Mouse (Mus musculus): Measurements from ENCODE around the gene Cacna1a.
"Not testable (repeated sequence)": the region's sequence is repeated elsewhere in the genome, so short reads cannot be mapped to it uniquely, and the experiment has no call there.

Gene Cacna1a

DNA sequence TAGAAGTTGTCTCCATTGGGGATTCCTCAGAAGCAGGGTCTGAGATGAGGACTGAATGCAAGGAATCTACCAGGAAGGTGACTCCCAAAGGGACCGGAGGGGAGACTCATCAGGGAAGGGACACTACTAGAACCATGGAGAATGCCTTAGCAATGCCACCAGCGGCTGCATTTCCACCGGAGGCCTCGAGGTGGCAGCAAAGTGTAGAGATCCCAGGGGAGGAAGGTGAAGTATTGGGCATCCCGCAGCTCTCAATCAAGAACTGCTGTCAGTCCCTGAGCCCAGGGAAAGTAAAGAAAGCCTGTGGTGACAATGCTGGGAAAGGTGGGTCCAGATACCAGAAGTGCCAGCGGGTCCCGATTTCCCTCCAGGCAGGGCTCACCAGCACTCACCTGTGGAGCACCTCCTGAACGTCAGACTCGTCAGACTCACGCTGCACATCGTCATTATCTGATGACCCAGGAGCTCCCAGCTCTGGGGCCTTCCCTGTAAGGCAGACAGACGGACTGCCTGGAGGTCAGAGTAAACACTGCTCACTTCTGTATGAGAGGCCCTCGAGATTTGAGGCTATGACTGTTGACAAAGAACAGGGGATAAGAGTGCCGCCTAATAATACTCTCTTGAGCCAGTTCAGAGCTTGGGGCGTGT, 203.9 kb downstream of the Cacna1a start:
- peak; percentile 89 for DNase-seq (ENCODE audit: low spot score)

GRCm38 (mm10) chr8:84593143-84593542, 204.9 kb downstream of the Cacna1a start:
- DNase-seq (ENCODE audit: low spot score): no peak

GRCm38 (mm10) chr8:84594099-84594780, 206.0 kb downstream of the Cacna1a start:
- peak; percentile 91 for DNase-seq (ENCODE audit: low spot score)

DNA sequence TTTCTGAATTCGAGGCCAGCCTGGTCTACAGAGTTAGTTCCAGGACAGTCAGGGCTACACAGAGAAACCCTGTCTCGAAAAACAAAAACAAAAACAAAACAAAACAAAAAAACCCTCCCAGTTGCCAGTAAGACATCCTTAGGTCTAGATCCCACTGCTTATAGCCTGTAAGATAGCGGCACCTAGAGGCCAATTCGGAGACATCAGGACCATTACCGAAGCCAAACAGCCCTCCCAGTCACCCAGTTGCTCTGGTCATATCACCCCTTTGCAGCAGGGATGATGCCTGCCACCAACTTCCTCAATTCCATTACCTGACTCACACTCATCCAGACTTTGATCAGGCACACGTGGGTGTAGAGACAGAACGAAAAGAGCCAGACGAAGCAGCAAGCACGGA, 207.4 kb downstream of the Cacna1a start:
- DNase-seq (ENCODE audit: low spot score): peak; percentile 75

DNA sequence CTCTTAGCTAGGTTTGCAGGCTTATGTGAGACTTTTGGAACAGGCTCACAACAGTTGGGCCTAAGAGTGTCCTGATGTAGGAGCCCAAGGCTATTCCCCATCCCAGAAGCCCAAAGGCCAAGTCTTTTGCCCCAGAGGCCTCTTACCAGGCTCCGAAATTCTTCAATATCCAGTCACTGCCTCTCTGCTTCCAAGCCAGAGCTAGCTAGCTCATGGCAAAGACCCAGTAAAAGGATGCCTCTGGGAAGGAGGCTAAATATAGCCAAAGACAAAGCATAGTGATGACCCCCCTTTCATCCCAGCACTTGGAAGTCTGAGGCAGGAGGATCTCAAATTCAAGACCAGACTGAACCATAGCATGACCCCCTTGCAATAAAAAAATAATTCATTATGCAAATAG, 211.2 kb downstream of the Cacna1a start:
- DNase-seq (ENCODE audit: low spot score): no peak

GRCm38 (mm10) chr8:84600311-84600907, 212.2 kb downstream of the Cacna1a start:
- peak; percentile 38 for DNase-seq (ENCODE audit: low spot score)

GRCm38 (mm10) chr8:84601221-84601751, 213.0 kb downstream of the Cacna1a start:
- DNase-seq (ENCODE audit: low spot score): peak; percentile 54

DNA sequence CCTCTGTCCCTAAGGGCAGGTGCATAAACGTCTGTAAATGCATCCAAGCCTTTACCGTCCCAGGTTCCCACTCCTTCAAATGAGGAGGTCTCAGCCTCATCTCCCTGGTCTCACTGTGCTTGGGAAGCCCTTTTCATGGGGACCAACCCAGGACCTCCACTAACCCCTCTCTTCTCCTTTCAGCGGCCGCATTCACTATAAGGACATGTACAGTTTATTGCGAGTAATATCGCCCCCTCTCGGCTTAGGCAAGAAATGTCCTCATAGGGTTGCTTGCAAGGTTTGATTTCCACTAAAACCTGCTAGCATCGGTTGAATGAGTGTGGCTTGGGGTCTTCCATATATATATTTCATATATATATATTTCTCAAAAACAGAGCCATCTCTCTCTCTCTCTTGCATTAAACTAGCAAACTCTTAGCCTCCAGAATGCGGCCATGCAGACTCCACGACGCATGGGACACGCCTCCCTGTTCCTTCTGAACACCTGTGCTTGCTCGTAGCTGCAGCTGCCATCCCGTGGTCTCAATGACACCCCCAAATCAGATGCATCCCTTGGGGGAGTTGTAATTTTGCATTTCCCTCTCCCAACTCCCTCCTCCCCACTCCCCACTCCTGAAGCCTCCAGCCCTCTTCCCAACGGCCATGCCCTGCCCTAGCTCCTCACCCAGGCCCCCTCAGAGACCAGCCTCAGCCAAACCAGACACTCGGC, 226.4 kb downstream of the Cacna1a start:
- DNase-seq (ENCODE audit: low spot score): peak; percentile 86

DNA sequence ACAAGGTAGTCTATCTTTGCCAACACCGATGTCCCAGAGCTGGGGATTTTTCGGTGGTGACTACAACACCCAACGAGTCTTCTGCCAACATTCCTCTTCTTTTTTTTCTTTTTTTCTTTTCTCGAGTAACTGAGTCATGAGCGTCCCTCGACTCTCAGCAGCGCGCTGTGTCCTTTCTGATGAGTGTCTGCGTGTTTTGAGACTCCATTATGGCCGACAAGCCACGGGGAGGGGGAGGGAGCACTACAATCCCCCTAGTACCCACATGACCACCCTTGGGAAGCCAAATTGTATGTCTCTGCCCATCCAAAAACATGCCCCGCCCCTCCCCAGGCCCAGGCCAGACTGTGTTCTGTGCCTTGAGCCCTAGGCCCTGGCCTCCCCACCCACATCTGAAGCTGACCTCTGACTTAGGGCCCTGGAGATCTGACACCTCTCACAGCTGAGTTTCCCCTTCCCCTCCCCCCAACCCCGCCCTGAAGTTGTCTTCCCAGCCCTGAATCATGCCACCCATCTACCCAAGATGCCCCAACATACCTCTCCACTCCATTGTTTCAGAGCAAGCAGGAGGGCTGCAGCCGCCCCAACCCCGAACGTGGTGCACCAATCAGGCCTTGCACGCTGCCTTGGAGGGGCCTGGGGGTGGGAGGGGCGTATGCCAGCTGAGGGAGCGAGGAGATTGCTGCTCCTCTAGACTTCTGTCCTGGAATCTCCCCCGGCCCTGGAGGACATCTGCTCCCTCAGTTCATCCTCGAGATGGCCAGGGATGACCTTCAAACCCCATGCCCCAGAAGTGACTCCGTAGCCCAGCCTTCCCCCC, 227.6 kb downstream of the Cacna1a start:
- peak; percentile 33 for DNase-seq (ENCODE audit: low spot score)

GRCm38 (mm10) chr8:84617005-84617404, 228.8 kb downstream of the Cacna1a start:
- no peak for DNase-seq (ENCODE audit: low spot score)

DNA sequence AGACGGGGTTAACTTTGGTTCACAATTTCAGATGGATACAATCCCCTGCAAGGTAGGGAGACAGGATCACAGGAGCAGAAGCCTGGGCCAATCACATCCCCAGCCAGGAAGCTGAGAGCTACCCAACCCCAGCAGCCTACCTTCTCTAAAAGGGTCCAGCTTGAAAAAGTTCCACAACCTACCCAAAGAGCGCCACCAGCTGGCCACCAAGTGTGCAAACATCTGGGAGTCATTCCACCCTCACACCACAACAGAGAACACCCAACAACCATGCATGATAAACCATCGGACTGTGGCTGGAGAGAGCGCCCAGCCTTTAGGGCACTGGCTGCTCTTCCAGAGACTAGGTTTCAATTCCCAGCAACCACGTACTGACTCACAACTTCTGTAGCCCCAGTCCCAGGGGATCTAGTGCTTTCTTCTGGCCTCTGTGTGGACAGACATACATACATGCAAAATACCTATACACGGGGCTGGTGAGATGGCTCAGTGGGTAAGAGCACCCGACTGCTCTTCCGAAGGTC, 232.9 kb downstream of the Cacna1a start:
- DNase-seq (ENCODE audit: low spot score): no peak

DNA sequence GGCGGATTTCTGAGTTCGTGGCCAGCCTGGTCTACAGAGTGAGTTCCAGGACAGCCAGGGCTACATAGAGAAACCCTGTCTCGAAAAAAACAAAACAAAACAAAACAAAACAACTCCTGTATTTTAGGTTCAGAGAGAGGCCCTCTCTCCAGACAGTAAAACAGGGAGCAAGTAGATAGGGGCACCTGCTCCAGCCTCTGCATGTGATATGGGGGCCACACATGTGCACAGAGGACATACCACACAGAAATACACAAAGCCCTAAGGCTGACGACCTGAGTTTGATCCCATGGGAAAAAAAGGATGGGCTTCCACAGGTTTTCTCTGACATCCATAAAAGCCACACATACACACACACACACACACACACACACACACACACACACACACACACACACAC, 235.2 kb downstream of the Cacna1a start:
- DNase-seq (ENCODE audit: low spot score): not testable (repeated sequence)

DNA sequence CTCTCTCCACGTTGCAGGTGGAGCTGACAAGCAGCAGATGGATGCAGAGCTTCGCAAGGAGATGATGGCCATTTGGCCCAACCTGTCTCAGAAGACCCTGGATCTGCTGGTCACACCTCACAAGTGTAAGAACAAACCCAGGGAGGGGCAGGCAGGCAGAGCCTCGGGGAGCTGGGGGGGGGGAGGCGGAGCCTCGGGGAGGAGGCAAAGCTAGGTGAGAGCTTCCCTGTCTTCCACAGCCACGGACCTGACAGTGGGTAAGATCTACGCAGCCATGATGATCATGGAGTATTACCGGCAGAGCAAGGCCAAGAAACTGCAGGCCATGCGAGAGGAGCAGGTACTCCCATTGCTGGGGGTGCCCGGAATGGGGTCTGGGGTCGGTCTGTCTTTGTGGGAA, 241.3 kb downstream of the Cacna1a start:
- no peak for DNase-seq (ENCODE audit: low spot score)

- no peak for DNase-seq (ENCODE audit: low spot score)
These were observed 241.9 kb downstream of the Cacna1a start for GRCm38 (mm10) chr8:84630145-84630544.

DNA sequence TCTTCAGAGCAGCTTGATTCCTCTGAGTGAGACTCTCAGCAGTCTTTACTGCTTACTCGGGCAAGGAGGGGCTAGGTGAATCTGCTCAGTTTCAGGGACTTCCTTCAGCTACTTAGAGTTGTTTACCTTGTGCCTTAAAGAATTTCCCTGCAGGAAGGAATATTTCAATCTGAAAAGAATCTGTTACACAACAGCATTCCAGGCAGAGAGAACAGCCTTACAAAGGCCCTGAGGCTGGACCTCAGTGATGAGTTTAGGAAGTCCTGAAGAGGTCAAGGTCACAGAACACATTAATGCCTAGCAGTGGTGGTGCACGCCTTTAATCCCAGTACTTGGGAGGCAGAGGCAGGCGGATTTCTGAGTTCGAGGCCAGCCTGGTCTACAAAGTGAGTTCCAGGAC, 243.6 kb downstream of the Cacna1a start:
- no peak for DNase-seq (ENCODE audit: low spot score)

- no peak for DNase-seq (ENCODE audit: low spot score)
These were observed 245.8 kb downstream of the Cacna1a start for GRCm38 (mm10) chr8:84633841-84634584.

GRCm38 (mm10) chr8:84634849-84635304, 246.6 kb downstream of the Cacna1a start:
- peak; percentile 51 for DNase-seq (ENCODE audit: low spot score)

DNA sequence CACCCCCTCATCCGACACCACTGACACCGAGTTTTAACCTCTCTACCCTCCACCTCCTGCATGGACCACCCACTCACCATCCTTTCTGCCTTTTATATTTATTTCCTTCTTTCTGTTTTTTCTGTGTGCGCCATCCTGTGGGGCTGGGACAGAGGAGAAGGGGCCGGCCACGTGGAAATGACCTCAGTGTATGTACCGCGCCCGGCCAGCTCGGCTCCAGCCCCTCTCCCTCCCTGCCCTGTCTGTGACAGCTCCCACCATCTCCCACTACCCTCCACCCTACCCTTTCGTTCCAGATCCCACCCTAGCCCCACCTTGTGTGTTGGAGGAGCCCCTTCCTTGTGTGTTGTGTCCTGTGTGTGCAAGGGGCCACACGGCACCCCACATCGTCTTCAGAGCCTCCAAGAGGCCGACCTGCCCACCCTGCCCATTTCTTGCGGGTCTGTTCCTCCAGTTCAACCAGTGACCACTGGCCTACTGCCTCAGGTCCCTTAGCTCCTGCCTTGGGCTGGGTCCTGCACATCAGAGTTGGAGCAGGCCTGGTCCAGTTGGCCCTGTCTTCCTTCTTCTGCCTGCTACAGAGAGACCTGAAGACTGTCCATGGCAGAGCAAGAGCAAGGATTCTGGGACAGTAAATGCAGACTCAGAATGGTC, 247.3 kb downstream of the Cacna1a start:
- DNase-seq (ENCODE audit: low spot score): no peak

DNA sequence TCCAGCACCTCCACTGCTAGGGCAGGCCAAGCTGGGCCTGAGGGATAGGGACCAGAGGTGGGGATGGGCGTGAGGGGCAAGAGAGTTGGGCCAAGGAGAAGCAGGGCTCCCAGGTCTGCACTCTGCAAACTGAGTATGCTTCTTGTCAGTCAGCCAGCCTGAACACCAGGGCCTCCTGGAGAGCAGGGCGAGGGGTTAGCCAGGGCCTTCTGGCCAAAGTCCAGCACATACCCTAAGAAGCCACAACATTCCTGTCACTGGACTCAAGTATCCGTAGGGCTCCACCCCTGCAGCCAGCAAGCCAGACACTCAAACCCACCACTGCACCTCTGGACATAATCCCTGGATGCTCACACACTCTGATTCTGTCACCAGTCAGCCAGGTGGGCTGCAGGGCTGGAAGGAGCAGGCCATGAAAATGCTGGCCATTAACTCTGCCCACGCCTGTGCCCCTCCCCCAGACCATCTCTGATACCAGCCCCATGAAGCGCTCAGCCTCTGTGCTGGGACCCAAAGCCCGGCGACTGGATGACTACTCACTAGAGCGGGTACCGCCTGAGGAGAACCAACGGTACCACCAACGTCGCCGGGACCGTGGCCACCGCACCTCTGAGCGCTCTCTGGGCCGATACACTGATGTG, 247.9 kb downstream of the Cacna1a start:
- DNase-seq (ENCODE audit: low spot score): no peak

All from embryo, embryonic 10.5 days (tissue).